Mouse (Mus musculus): Measurements from ENCODE around the gene Zfp710. TPM values are rescaled to one million over a fixed set of nuclear protein-coding genes. Genes with fewer than 3 reads are reported as not detected.
A peak's percentile ranks its signal among the peaks of the same experiment; 100 is the strongest.
"Not testable (repeated sequence)": the region's sequence is repeated elsewhere in the genome, so short reads cannot be mapped to it uniquely, and the experiment has no call there.

Zfp710 gene
- polyA plus RNA-seq, 1 experiment from 2014 or later = 18.3 TPM

DNA sequence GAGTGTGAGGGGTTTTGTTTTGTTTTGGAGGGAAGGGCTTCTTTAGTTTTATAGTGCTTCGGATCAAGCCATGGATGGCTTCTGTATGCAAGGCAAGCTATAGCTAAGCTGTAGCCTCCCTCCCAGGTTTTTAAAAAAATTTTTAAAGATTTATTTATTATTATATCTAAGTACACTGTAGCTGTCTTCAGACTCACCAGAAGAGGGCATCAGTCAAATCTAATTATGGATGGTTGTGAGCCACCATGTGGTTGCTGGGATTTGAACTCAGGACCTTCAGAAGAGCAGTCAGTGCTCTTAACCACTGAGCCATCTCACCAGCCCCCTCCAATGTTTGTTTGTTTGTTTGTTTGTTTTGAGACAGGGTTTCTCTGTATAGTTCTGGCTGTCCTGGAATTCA lies 25.8 kb downstream of the Zfp710 start:
- WGBS = 95% methylated on average over 1 of the region's 1 CpGs
- H3K9ac ChIP-seq; H3K27ac ChIP-seq; H3K36me3 ChIP-seq; H3K9me3 ChIP-seq; ATAC-seq (ENCODE audit: low FRiP score); H3K4me2 ChIP-seq; H3K27me3 ChIP-seq; H3K4me3 ChIP-seq: not testable (repeated sequence)
- peaks cover 44% of the 10 kb centered on the region for H3K4me1 ChIP-seq (replicated peaks)

DNA sequence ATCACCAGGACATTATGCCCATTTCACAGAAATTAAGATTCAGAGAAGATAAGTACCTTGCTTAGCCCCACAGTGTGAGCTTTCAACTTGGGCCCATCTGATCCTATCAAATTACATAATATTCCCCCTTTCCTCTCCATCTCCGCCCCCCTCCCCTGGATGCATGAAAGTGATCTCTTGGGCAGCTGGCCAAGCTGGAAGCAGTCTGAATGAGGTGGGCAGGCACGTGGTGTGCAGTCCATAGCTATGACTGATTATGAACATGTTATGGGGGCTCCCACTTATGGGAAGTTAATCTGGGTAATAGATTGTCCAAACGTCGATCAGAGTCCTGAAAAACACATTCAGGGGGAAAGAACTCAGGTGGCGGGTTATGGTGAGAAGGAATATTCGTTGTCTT lies 27.2 kb downstream of the Zfp710 start:
- H3K9ac ChIP-seq = no peak overlapping the region
- H3K4me2 ChIP-seq = no peak overlapping the region
- H3K4me3 ChIP-seq = no peak overlapping the region
- no peaks in the 10 kb centered on the region for H3K27me3 ChIP-seq
- no peaks in the 10 kb centered on the region for H3K9me3 ChIP-seq
- H3K4me1 ChIP-seq (replicated peaks) = peaks cover 45% of the 10 kb centered on the region
- no peak overlapping the region for H3K27ac ChIP-seq
- no peaks in the 10 kb centered on the region for H3K36me3 ChIP-seq
- WGBS = 76% methylated on average over 6 of the region's 6 CpGs
- no peak for ATAC-seq (ENCODE audit: low FRiP score)

DNA sequence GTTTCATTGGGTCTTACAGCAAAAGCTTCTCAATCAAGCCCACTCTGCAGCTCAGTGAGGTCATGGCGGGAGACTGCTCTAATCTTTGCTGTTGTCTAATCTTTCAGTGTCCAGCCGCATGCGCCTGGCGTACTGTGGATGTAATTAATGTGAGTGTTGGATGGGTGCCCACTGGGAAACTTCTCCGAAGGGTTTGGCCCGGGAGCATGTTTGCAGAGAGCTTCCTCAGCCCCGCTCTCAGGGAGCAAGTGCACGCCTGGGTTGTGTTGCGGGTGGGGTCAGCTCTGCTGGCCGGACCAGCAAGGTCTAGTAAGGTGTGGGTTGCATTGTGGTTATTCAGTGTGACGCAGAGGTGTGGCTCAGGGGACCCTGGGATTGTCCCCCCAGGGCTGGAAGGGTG lies 27.6 kb downstream of the Zfp710 start:
- Histone ChIP-seq H3K4me1 (replicated peaks) (peaks cover 46% of the 10 kb centered on the region), H3K36me3 (no peaks in the 10 kb centered on the region), H3K27ac (no peak overlapping the region), H3K27me3 (no peaks in the 10 kb centered on the region), H3K4me2 (no peak overlapping the region), H3K9ac (no peak overlapping the region), H3K9me3 (no peaks in the 10 kb centered on the region), H3K4me3 (no peak overlapping the region)
- 55% methylated on average over 11 of the region's 11 CpGs for WGBS
- no peak for ATAC-seq (ENCODE audit: low FRiP score)

DNA sequence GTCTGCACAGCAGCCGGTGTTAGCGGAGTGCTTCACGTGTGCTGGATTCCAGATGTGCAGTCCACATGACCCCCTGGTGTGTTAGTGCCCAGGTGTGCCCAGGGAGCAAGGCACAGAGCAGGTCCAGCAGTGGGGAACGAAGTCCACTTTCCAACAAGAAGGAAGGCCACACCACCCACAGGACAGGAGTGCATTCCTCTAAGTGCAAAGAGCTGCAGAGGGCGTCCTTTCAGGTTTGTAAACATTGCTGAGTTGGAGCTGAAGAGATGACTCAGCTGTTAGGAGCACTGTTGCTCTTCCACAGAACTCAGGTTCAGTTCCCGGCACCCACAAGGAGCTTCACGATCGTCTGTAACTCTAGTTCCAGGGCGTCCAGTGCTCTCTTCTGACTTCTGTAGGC lies 28.5 kb downstream of the Zfp710 start:
- Histone ChIP-seq H3K4me3 (no peak overlapping the region), H3K9ac (no peak overlapping the region), H3K27me3 (no peaks in the 10 kb centered on the region), H3K36me3 (no peaks in the 10 kb centered on the region), H3K9me3 (no peaks in the 10 kb centered on the region), H3K4me2 (no peak overlapping the region), H3K4me1 (replicated peaks) (peaks cover 52% of the 10 kb centered on the region), H3K27ac (no peak overlapping the region)
- 96% methylated on average over 9 of the region's 9 CpGs for WGBS
- ATAC-seq (ENCODE audit: low FRiP score) = no peak

DNA sequence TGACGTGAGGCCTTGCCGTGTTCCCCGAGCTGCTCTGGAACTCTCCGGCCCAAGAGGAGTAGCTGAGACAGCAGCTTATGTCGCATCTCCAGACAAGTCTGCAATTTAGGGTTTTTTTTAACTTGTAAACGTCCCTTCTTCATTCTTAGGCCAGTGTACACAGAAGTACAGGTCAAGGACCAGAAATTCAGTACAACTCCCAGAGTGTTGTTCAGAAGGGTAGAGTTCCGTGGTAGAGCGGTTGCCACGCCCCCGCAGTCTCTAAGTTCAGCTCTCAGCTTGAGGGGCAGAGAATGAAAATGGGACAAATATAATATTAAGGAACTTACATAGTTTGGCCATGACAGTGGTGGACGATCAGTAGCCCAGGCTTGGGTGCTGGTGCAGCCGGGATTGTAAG lies 31.2 kb downstream of the Zfp710 start:
- no peak overlapping the region for H3K9ac ChIP-seq
- H3K9me3 ChIP-seq = no peaks in the 10 kb centered on the region
- no peak overlapping the region for H3K4me3 ChIP-seq
- WGBS = 79% methylated on average over 12 of the region's 12 CpGs
- ATAC-seq (ENCODE audit: low FRiP score) = no peak
- H3K4me1 ChIP-seq (replicated peaks) = peaks cover 59% of the 10 kb centered on the region
- no peaks in the 10 kb centered on the region for H3K36me3 ChIP-seq
- no peaks in the 10 kb centered on the region for H3K27me3 ChIP-seq
- no peak overlapping the region for H3K4me2 ChIP-seq
- no peak overlapping the region for H3K27ac ChIP-seq

DNA sequence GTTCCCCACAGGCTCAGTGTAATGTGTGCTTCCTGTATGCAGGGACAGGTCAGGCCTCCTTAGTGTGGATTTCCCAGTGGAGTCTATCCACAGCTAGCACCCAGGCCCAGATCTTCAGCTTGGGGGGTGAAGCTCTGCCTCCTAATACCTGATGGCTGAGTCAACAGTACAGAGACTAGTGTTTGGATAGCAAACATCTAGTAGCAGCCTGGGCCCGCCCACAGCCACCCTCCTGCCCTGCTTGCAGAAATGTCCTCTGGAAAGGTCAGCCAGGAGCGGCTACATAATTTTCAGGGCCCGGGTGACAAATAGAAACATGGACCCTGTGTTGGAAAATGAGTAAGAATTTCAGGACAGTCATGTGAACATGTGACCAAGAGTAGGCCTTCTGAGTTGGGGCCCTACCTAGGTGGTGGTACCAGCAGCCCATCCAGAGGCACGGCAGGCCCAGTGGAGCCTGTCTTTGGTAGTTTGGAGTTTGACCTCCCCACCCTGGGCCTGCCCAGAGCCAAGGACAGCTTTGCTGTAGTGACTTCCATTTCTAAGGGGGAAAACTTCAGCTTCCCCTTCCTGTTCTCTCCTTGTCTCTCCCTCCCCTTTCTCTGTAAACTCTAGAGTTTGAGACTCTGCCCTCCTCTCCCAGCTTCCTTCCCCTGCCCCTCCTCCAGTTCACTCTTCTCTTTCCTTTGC lies 32.5 kb downstream of the Zfp710 start:
- Histone ChIP-seq H3K27me3 (no peaks in the 10 kb centered on the region), H3K9ac (peak overlapping the region; percentile 11; the same call in 1 of the 2 replicates), H3K36me3 (no peaks in the 10 kb centered on the region), H3K27ac (peak overlapping the region; percentile 70), H3K4me2 (no peak overlapping the region), H3K4me3 (no peak overlapping the region), H3K4me1 (replicated peaks) (peaks cover 63% of the 10 kb centered on the region), H3K9me3 (no peaks in the 10 kb centered on the region)
- no peak for ATAC-seq (ENCODE audit: low FRiP score)
- 46% methylated on average over 4 of the region's 4 CpGs for WGBS

DNA sequence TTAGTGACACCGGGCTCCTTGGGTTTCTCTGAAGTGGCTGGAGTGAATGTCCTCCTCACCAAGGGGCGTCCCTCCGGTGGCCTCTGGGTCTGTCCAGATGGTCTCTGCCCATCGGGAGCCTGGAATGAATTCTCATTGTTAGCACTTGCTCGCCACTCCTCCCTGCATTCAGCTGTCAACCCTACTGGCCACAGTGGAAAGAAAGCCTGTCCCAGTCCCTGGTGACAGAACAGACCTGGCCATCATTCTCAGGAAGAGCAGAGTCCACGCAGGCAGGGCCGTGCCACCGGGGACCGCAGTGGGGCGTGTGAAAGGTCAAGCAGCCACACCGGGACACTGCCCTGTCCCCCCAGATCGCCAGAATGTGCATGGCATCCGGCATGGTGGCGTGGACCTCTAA lies 33.2 kb downstream of the Zfp710 start:
- peaks cover 62% of the 10 kb centered on the region for H3K4me1 ChIP-seq (replicated peaks)
- no peak overlapping the region for H3K9ac ChIP-seq
- H3K27me3 ChIP-seq = no peaks in the 10 kb centered on the region
- H3K4me3 ChIP-seq = no peak overlapping the region
- 10% methylated on average over 14 of the region's 14 CpGs for WGBS
- no peaks in the 10 kb centered on the region for H3K9me3 ChIP-seq
- 0 out of 2 replicates have a peak, but pooled peaks have one; percentile 25 for ATAC-seq (ENCODE audit: low FRiP score)
- H3K36me3 ChIP-seq = no peaks in the 10 kb centered on the region
- 0 out of 2 replicates have a peak overlapping the region, but pooled peaks have one; percentile 29 for H3K4me2 ChIP-seq
- peak overlapping the region; percentile 70 for H3K27ac ChIP-seq

DNA sequence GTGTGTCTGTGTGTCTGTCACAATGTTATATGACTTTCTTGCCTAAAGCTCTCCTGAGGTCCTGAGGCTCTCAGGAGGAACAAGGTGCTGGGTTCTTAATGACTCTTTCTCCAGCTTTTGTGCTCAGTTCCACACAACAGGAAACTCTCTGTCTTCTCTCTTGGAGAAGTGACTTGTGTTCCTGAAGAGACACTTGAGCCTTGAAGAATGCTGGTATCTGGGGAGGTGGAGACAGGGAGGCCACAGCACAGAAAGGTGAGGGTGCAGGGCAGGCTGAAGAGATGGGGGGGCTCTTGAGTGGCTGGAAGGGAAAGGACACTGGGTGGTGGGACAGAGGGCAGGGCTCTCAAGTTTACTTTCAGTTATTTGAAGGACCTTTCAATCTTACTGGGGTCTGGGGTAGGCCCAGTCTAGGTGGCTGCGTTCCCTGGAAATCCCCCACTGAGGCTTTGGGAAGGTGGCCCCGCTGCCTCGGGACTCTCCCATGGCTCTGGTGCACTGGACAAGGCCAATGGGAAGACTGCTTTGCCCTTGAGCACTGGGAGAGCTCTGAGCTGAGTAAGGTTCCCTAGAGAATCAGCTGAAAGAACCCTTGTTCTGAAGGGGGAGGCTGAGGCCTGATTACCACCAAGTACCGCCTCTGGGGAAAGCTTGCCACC lies 33.9 kb downstream of the Zfp710 start:
- Histone ChIP-seq H3K27me3 (no peaks in the 10 kb centered on the region), H3K4me2 (no peak overlapping the region), H3K9ac (no peak overlapping the region), H3K27ac (peak overlapping the region; percentile 70), H3K36me3 (no peaks in the 10 kb centered on the region), H3K4me1 (replicated peaks) (peaks cover 66% of the 10 kb centered on the region), H3K4me3 (no peak overlapping the region), H3K9me3 (no peaks in the 10 kb centered on the region)
- 62% methylated on average over 4 of the region's 4 CpGs for WGBS
- ATAC-seq (ENCODE audit: low FRiP score) = no peak

DNA sequence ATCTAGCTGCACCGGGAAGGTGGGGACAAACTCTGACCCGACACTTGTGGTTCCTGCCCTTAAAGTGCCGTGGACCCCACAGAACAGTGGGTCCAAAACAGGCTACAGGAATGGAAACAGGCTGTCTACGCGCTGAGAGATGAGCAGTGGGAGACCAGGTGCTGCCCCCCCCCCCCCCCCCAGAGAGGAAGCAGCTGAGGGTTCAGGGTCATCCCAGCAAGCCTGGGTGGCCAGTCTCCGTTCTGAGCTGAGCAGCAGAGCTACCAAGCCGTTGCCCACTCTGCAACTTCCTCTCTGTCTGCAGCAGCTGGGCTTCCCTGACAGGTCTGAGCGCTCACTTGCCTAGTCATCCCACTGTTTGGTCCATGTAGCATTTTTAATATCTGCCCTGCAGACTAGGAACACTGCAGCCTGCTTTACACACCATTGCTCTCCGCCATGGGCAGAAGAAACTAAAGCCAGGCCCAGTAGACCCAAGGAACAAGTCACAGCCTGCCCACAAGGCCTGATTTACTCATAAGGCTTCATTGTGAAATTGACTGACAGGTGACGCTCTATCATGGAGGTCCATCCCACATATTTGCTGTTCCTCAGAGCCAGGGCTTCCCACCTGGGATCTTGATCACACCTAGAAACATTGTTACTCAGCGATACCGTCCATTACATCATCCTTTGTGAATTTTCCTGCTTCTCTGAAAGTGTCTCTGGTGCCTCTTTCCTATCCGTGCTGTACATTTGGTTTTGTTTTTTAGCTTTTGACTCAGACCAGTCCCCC lies 34.6 kb downstream of the Zfp710 start:
- peak overlapping the region; percentile 70 for H3K27ac ChIP-seq

DNA sequence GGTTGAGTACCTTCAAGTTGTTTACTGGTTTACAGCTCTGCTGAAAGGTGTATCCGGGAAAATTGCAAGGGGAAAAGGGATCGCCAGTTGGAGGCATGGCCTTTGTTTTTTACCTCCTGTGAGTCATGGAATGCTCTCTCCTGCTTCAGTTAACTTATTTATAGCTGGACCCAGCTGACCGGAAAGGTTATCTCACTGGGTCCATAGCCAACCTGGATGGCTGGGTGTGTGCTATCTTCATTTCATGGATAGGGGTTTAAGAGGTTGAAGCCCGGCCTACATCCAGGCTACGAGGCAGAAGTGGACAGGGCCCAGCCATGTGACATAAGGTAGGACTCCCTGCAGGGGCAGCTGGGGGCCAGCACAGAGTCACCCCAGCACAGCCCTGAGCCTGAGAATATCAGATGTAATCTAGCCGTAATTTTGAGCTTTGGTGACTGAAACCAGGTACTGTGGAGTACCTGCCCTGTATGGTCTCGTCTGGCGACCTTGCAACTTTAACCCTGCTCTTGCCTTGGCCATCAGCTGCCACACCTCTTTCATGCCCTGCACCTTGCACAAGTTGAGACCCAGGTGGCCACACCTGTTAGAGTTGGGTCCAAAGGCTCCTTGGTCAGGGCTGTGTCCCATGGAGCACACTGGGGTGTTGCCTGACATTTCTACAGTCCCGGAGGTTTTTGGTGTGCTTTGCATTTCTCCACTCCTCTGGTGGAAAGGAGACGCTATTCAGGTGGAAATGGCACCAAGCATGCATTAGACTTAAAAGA lies 35.6 kb downstream of the Zfp710 start:
- Histone ChIP-seq H3K27ac (no peak overlapping the region), H3K9ac (no peak overlapping the region), H3K36me3 (no peaks in the 10 kb centered on the region), H3K4me3 (no peak overlapping the region), H3K4me2 (no peak overlapping the region), H3K4me1 (replicated peaks) (peaks cover 77% of the 10 kb centered on the region), H3K27me3 (no peaks in the 10 kb centered on the region), H3K9me3 (no peaks in the 10 kb centered on the region)
- ATAC-seq (ENCODE audit: low FRiP score) = no peak
- WGBS = 83% methylated on average over 10 of the region's 10 CpGs

More for the DNA sequence above, 34.6 kb downstream of the Zfp710 start:
- 73% methylated on average over 13 of the region's 13 CpGs for whole genome bisulfite sequencing
- no peaks in the 10 kb centered on the region for H3K27me3 ChIP-seq
- peaks cover 73% of the 10 kb centered on the region for H3K4me1 ChIP-seq (replicated peaks)
- H3K36me3 ChIP-seq = no peaks in the 10 kb centered on the region
- no peak for ATAC-seq (ENCODE audit: low FRiP score)
- H3K9me3 ChIP-seq = no peaks in the 10 kb centered on the region
- no peak overlapping the region for H3K4me3 ChIP-seq
- H3K4me2 ChIP-seq = no peak overlapping the region
- H3K9ac ChIP-seq = no peak overlapping the region

DNA sequence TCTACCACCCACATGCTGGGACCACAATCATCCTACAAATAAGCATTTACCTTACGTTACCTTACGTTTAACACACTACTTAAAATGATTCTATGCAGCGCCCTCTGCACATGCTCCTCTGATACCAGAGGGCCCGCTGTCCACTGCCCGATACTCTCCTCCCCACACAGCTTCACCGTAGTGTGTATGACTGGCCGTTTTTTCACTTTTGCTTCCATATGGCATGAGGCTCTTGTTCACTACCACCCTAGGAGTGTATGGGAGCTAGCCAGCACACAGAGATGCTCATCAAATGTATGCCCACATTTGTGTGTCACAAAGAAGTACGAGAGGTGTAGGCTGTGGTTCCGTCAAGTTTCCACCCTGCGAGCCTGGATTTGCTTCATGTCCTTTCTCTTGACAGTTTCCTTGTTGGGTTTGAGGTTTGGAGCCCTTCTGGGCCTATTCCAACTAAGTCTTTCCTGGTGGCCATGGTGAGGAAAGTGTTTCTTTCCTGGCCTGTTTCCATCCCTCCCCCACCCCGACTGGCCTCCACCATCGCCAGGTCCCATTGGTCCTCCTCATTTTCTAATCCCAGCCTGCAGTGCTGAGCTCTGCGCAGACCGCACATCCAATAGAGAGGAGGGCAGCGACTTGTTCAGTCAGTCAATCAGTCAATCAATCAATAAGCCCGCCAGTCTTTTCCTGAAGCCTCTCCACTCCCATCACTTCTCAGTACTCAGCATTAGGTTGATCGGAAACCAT lies 37.6 kb downstream of the Zfp710 start:
- H3K9ac ChIP-seq = no peak overlapping the region
- peak overlapping the region; percentile 30; the same call in 1 of the 2 replicates for H3K27ac ChIP-seq
- peaks cover 71% of the 10 kb centered on the region for H3K4me1 ChIP-seq (replicated peaks)
- no peaks in the 10 kb centered on the region for H3K36me3 ChIP-seq
- no peak for ATAC-seq (ENCODE audit: low FRiP score)
- H3K27me3 ChIP-seq = no peaks in the 10 kb centered on the region
- no peaks in the 10 kb centered on the region for H3K9me3 ChIP-seq
- WGBS = 84% methylated on average over 17 of the region's 17 CpGs
- H3K4me2 ChIP-seq = no peak overlapping the region
- H3K4me3 ChIP-seq = no peak overlapping the region

Data from hindbrain, embryonic 13.5 days (tissue).